Mouse (Mus musculus) testis, adult 2 months (tissue): ENCODE data around the gene Pdk1. TPM values are rescaled to one million over a fixed set of nuclear protein-coding genes. Genes with fewer than 3 reads are reported as not detected.

Experiments
- H3K27ac ChIP-seq: fragments of 200-500 bp; 2 replicates; pipeline ENCODE4 v1.5.1; 2012; ENCODE audit warnings: low read depth, low read length; ENCODE audit not compliant: control insufficient read depth, insufficient read depth
- H3K27me3 ChIP-seq: fragments of 200-500 bp; 2 replicates; pipeline ENCODE4 v1.6.1; 2012; ENCODE audit warnings: mild to moderate bottlenecking, low read length, moderate library complexity; ENCODE audit not compliant: control insufficient read depth, insufficient read depth
- H3K36me3 ChIP-seq: fragments of 200-500 bp; 2 replicates; pipeline ENCODE4 v1.6.1; 2012; ENCODE audit warnings: mild to moderate bottlenecking, low read length; ENCODE audit not compliant: control insufficient read depth, insufficient read depth
- H3K4me1 ChIP-seq: fragments of 200-500 bp; 2 replicates; pipeline ENCODE4 v1.6.1; 2012; ENCODE audit warnings: low read length; ENCODE audit not compliant: control insufficient read depth, insufficient read depth
- H3K4me3 ChIP-seq: fragments of 200-500 bp; 2 replicates; pipeline ENCODE4 v1.5.1; 2012; ENCODE audit warnings: low read depth, mild to moderate bottlenecking, low read length, moderate library complexity, mixed read lengths; ENCODE audit not compliant: control insufficient read depth
- CTCF ChIP-seq: fragments of 200-500 bp; IDR thresholded peaks from 2 replicates; pipeline ENCODE4 v1.5.1; 2012; ENCODE audit warnings: low read depth, mild to moderate bottlenecking, inconsistent platforms, low read length, moderate library complexity; ENCODE audit not compliant: control insufficient read depth, insufficient read depth, insufficient replicate concordance
- POLR2A ChIP-seq: fragments of 200-500 bp; IDR thresholded peaks from 2 replicates; pipeline ENCODE4 v1.6.1; 2012; ENCODE audit warnings: low read depth, mild to moderate bottlenecking, inconsistent platforms, low read length, moderate library complexity; ENCODE audit not compliant: control insufficient read depth
- polyA plus RNA-seq: library from polyadenylated mRNA; depleted of rRNA; stranded (reverse); fragments of >200 nt; gene quantifications from 2 replicates; pipeline ENCODE4 v1.2.3, GENCODE M21; 2012; rRNA removed

Pdk1 gene
- polyA plus RNA-seq, 1 experiment: 5.4 TPM

DNA sequence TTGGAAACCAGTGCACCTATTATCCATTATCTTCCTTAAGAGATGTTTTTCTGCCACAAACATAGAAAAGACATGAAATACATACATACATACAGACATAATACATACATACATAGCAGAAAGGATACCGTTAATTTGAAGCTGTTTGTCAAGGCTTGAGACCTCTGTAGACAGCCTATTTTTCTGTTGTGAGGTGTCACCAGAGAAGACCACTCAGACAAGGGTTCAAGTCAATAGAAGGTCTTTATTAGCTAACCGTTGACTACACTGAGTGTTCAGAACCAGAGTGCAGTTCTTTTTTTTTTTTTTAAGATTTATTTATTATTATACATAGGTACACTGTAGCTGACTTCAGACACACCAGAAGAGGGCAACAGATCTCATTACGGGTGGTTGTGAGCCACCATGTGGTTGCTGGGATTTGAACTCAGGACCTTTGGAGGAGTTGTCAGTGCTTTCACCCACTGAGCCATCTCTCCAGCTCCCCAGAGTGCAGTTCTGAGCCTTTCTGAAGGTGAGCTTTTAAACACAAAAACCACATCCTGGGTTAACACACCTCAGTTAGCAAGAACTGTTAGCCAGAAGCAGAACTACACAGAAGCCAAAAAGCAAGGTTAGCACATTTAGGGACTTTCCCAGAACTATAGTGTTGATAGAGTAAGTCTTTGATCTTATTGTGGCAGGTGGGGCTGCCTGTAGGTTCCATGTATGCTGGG lies 68.1 kb downstream of the Pdk1 start:
- Histone ChIP-seq H3K4me1 (peaks cover 2% of the 10 kb centered on the region), H3K27me3 (no peaks in the 10 kb centered on the region), H3K4me3 (no peak overlapping the region), H3K36me3 (no peaks in the 10 kb centered on the region), H3K27ac (no peak overlapping the region)
- no peak for TF ChIP-seq POLR2A
- no peak for TF ChIP-seq CTCF

GRCm38 (mm10) chr2:71941721-71942087 lies 68.7 kb downstream of the Pdk1 start:
- H3K4me1 ChIP-seq: peaks cover 2% of the 10 kb centered on the region
- TF ChIP-seq POLR2A (no peak), CTCF (no peak)
- no peak overlapping the region for H3K4me3 ChIP-seq
- no peaks in the 10 kb centered on the region for H3K36me3 ChIP-seq
- no peak overlapping the region for H3K27ac ChIP-seq
- no peaks in the 10 kb centered on the region for H3K27me3 ChIP-seq

GRCm38 (mm10) chr2:71951212-71951611 lies 78.2 kb downstream of the Pdk1 start:
- Histone ChIP-seq H3K27me3 (no peaks in the 10 kb centered on the region), H3K36me3 (no peaks in the 10 kb centered on the region), H3K4me1 (no peaks in the 10 kb centered on the region), H3K27ac (no peak overlapping the region), H3K4me3 (no peak overlapping the region)
- TF ChIP-seq POLR2A: no peak
- no peak for TF ChIP-seq CTCF

Other genes starting within 250 kb of the Pdk1 start
- 4.8 and 5.2 TPM in 2 replicates for gene Itga6, start 127.6 kb upstream of the Pdk1 start, polyA plus RNA-seq
- 4.0 and 8.1 TPM in 2 replicates for gene Rapgef4, start 108.0 kb downstream of the Pdk1 start, polyA plus RNA-seq